Mouse (Mus musculus): ENCODE measurements around the gene Erg.

DNA sequence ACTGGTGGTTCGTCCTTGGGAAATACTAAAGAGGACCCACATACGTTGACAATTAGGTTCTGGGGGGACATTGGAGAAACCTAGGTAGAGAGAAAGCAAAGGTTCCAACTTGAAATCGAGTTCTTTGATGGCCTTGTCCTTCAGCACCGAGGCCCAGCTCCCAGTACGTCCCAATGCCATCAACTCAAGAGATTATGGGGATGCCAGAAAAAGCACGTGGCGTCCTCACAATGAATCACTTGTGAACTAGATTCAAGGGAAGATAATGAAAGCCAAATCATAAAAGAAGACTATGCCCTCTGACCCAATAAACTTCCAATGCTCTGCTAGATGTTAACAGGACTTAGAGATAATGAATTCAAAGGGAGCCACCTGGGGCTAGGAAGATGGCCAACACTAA is 94.2 kb downstream of the Erg start:
- TF ChIP-seq CTCF (IDR thresholded peaks at IDR 0.05; ENCODE audit: extremely low read depth, insufficient read length, insufficient replicate concordance, low read depth, low read length), result no peak
- no peak for TF ChIP-seq POLR2A (IDR thresholded peaks at IDR 0.05; ENCODE audit: low read depth, low read length)
